Mouse (Mus musculus) cortical plate, adult 2 months (tissue): ENCODE data around the gene Ano6. TPM values are rescaled to one million over a fixed set of nuclear protein-coding genes. Genes with fewer than 3 reads are reported as not detected.

Experiments used
- H3K27ac ChIP-seq: fragments of 200-500 bp; 2 replicates; pipeline ENCODE4 v1.5.1; 2012; ENCODE audit warnings: low read length, control low read depth, inconsistent platforms; ENCODE audit not compliant: insufficient read depth
- H3K4me1 ChIP-seq: fragments of 200-500 bp; 2 replicates; pipeline ENCODE4 v1.6.1; 2011; ENCODE audit warnings: low read length; ENCODE audit not compliant: control insufficient read depth, insufficient read depth
- H3K4me3 ChIP-seq: fragments of 200-500 bp; 2 replicates; pipeline ENCODE4 v1.5.1; 2011; ENCODE audit warnings: mild to moderate bottlenecking, low read length, control low read depth; ENCODE audit not compliant: insufficient read depth
- CTCF ChIP-seq: fragments of 200-500 bp; IDR thresholded peaks from 2 replicates; pipeline ENCODE4 v1.5.1; 2011; ENCODE audit warnings: mild to moderate bottlenecking, control low read depth, low read length; ENCODE audit not compliant: insufficient read depth; ENCODE audit errors: extremely low read depth
- POLR2A ChIP-seq: fragments of 200-500 bp; IDR thresholded peaks from 2 replicates; pipeline ENCODE4 v1.6.1; 2011; ENCODE audit warnings: mild to moderate bottlenecking, low read length, control low read depth; ENCODE audit not compliant: insufficient read depth; ENCODE audit errors: extremely low read depth
- polyA plus RNA-seq: library from polyadenylated mRNA; depleted of rRNA; stranded (reverse); fragments of >200 nt; gene quantifications from 2 replicates; pipeline ENCODE4 v1.2.3, GENCODE M21; 2012

Ano6 gene
- polyA plus RNA-seq, 1 experiment = 16.7 TPM

DNA sequence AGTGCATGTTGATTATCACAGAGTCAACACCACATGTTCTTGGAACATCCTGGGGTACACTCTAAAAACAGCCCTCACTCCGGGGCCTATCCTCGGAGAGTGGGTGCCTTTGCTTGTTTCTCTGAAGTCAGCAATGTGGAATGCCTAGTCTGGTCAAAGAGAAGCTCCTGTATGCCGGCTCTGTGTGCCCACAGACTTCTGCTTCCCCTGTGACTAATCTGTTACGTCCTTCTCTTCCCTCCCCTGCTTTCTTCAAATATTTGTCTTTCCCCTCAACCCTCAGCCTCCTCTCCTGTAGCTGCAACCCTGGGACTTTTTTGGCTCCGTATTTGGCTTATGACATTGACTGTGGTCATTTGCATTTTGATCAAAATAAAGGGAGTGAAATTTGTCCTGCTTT, 96.7 kb downstream of the Ano6 start:
- TF ChIP-seq POLR2A (no peak), CTCF (no peak)
- no peak overlapping the region for H3K27ac ChIP-seq
- no peak overlapping the region for H3K4me3 ChIP-seq
- H3K4me1 ChIP-seq = peaks cover 18% of the 10 kb centered on the region

DNA sequence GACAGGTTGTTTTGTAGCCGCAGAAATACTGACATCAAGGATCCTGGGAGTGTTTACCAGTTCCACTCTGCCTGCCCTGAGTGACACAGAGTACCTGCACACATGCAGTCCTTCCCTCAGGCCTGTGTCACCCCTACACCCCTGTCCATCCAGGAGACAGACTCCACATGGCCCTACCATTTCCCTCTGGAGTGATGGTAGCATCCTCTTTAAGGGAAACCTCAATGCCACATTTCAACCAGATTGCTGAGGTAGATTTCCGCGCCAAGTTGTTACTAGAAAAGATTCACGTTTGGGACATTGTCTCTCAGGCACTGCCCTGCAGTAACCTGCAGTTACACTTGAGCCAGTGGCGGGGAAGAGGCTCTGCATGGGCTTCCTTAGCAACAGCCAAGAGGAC, 97.9 kb downstream of the Ano6 start:
- no peak for TF ChIP-seq POLR2A
- TF ChIP-seq CTCF = no peak
- peaks cover 18% of the 10 kb centered on the region for H3K4me1 ChIP-seq
- H3K4me3 ChIP-seq = no peak overlapping the region
- no peak overlapping the region for H3K27ac ChIP-seq

DNA sequence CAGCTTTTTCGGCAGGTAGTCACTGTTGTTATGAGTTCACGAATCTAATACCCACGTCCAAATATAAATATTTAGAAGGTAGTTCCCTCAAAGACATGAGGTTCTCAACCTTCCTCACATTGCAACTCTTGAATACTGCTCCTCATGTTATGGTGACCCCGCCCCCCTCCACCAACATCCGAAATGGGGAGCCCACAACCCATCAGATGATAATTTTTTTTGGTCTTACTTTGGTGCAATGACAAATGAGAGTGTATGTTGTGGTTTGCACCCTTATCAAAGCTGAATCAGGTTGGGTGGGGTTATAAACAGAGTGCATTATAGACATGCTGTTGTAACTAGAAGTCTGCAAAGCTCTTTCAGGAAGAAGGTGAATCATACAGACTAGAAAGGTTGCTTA, 99.7 kb downstream of the Ano6 start:
- H3K4me1 ChIP-seq = peaks cover 18% of the 10 kb centered on the region
- no peak for TF ChIP-seq POLR2A
- TF ChIP-seq CTCF = no peak
- H3K27ac ChIP-seq = no peak overlapping the region
- H3K4me3 ChIP-seq = no peak overlapping the region

DNA sequence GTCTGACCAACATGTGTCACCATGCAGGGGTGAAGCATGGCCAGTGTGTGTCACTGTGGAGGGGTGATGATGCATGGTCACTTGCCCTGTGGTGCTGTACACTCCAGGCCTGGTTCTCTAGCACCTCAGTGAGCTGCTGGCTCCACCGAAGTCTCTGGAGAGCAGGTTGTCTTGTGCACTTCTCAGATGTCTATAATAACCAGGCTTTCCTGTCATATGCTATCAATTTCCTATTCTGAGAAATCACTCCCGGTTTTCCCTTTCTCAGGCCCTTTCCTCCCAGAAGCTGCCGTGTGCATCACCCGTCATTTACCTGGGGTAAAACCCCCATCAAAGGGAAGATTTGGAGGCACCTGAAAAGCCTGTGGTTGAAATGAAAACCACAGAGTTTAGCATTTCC, 101.5 kb downstream of the Ano6 start:
- TF ChIP-seq CTCF = no peak
- TF ChIP-seq POLR2A = no peak
- peaks cover 9% of the 10 kb centered on the region for H3K4me1 ChIP-seq
- no peak overlapping the region for H3K27ac ChIP-seq
- no peak overlapping the region for H3K4me3 ChIP-seq

DNA sequence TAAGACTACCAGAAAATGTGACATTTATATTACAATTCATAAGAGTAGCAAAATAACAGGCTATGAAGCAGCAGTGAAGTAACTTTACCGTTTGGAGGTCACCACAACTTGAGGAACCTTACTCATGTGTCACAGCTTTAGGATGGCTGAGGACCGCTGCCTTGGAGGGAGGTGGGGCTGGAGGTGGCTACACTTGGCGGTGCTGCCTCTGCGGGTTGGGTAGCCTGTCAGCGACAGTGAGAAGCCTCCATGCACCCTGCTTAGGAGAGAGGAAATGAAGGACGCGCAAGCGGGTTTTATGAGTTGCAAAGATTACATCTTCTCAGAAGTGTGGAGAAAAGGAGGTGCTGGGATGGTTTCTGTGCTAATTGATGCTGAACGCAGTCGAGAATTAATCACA, 102.3 kb downstream of the Ano6 start:
- TF ChIP-seq POLR2A (no peak), CTCF (no peak)
- Histone ChIP-seq H3K4me1 (peaks cover 4% of the 10 kb centered on the region), H3K27ac (no peak overlapping the region), H3K4me3 (no peak overlapping the region)

DNA sequence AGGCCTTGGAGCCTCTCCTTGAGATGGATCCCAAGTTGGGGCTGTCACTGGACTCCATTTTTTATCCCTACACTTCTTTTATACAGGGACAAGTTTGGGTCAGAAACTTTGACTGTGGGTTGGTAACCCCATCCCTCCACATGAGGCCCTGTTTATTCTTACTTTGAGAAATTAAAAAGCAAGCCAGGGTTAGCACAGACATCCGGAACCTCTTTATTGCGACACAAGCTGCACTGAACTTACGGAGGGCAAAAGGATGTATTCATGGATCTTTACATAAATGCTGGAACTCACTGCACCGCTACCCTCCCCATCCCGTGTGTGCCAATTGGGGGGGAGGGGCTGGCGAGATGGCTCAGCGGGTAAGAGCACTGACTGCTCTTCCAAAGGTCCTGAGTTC, 105.1 kb downstream of the Ano6 start:
- TF ChIP-seq CTCF = no peak
- Histone ChIP-seq H3K4me1 (no peaks in the 10 kb centered on the region), H3K27ac (no peak overlapping the region), H3K4me3 (no peak overlapping the region)

DNA sequence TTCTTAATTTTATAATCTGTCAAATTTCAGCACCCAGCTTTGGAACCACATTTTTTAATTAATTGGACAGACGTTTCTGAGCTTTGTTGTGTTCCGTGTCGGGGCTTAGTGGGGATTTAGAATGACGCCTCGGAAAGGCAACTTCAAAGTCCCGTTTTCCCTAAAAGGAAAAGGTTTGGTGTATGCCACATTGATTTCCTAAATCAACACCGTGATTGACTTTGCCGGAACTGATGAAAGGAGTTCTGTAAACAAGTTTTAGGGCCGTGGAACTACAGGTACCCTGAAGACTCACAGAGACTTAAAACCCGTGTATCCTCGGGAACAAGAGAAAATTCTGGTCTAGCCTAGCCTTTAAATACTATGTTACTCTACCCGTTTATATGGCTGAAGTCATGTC, 107.0 kb downstream of the Ano6 start:
- TF ChIP-seq POLR2A = no peak
- TF ChIP-seq CTCF = no peak
- no peak overlapping the region for H3K4me3 ChIP-seq
- H3K4me1 ChIP-seq = no peaks in the 10 kb centered on the region
- no peak overlapping the region for H3K27ac ChIP-seq

DNA sequence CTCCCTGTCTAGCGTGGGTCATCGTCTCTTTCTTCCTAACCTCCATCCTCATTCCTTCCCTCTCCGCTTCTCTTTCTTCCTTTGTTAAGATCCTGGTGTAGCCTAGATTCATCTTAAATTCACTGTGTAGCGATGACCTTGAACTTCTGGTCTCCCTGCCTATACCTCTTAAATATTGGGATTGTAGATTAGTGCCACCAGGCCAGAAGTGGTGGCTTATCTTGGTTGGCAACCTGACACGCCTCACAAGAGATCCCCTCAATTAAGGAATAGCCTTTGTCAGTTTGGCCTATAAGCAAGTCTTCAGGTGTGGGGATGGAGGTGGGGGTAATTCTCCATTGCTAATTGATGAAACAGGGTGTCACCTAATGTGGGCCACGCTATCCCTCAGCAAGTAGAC, 107.8 kb downstream of the Ano6 start:
- Histone ChIP-seq H3K4me3 (no peak overlapping the region), H3K27ac (no peak overlapping the region), H3K4me1 (no peaks in the 10 kb centered on the region; the same call in 1 of the 2 replicates)
- no peak for TF ChIP-seq POLR2A
- TF ChIP-seq CTCF = no peak

DNA sequence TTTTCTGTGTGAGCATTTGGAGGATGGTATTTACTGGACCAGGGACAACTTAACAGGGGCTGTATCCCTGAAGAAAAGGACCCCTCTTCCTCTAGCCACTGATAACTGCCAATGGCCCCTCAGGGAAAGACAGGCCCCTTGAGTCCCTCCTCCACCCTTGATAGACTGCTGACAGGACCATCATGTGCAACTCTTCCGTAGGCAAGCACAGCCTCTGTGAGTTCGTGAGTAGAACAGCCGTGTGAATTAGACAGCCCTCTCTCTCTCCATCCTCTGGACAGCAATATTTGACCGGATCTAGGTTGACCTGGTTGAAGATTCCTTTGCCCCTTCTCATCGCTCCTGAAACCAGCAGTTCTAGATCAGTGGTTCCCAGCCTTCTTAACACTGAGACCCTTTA, 111.8 kb downstream of the Ano6 start:
- no peak overlapping the region for H3K4me3 ChIP-seq

DNA sequence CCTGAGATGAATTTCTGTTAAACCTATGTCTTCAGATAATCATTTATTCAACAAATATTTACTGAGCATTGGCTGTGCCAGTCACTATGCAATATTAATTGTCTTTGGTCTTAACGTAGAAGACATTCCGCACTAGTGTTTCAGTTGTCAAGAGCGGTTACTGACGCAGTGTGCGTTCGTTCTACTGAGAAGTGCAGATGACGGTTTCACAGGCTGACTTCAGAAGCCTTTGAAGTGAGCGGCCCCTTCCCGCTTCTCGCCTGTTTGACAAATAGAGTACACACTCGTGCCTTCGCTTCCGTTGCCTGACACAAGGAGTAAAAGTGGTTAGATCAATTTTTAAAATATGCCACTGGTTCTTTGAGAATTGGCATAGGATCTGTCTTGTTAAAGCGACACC, 113.6 kb downstream of the Ano6 start:
- H3K4me3 ChIP-seq = no peak overlapping the region
- H3K27ac ChIP-seq = no peak overlapping the region
- peaks cover 12% of the 10 kb centered on the region for H3K4me1 ChIP-seq
- TF ChIP-seq CTCF (no peak), POLR2A (no peak)

More for the DNA sequence above, 111.8 kb downstream of the Ano6 start:
- peaks cover 9% of the 10 kb centered on the region for H3K4me1 ChIP-seq
- TF ChIP-seq POLR2A (no peak), CTCF (no peak)
- no peak overlapping the region for H3K27ac ChIP-seq
